Mouse (Mus musculus) right cerebral cortex, postnatal 4 days (tissue): ENCODE results near the gene Tspan5.

ENCODE experiments used
- DNase-seq: peaks from one replicate; pipeline ENCODE4 v3.0.0-alpha.2; 2022

Gene Tspan5

GRCm38 (mm10) chr3:138881725-138882347 is 139.8 kb downstream of the Tspan5 start:
- DNase-seq: no peak

DNA sequence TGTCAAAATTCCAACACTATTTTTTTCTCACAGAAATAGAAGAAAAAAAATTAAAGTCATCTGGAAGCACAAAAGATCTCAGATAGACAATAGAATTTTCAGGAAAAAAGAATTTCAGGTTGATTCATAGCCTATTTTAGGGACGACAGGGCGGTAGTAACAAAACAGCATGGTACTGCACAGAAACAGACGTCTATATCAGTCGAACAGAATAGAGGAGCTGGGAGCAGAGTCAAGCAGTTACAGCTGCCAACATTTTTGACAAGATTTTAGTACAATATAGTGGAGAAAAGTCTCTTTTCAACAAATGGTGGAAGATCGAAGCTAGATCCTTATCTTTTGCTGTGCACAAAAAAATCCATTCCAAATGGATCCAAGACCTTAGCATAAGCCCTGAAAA is 144.1 kb downstream of the Tspan5 start:
- DNase-seq: no peak

GRCm38 (mm10) chr3:138889214-138889613 is 147.2 kb downstream of the Tspan5 start:
- DNase-seq: no peak

- no peak for DNase-seq
These were observed 147.8 kb downstream of the Tspan5 start for GRCm38 (mm10) chr3:138889769-138890295.

DNA sequence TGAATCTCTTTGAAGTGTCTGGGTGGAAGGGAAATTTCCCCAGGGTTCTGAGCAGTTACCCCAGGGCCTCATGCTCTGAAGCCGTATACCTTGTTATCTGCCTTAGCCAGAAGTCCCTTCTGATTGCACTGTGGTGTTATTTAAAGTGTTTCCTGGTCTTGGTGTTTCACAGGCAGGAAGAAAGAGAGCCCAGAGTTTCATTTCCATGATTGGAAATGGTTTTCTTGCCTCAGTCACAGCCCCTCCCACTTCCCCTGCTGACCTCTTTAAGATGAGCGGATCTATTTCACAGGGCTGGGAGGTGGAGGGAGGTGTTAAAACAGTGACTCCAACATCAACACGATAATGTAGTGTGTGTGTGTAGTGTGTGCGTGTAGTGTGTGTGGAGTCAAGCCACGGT is 151.5 kb downstream of the Tspan5 start:
- no peak for DNase-seq

DNA sequence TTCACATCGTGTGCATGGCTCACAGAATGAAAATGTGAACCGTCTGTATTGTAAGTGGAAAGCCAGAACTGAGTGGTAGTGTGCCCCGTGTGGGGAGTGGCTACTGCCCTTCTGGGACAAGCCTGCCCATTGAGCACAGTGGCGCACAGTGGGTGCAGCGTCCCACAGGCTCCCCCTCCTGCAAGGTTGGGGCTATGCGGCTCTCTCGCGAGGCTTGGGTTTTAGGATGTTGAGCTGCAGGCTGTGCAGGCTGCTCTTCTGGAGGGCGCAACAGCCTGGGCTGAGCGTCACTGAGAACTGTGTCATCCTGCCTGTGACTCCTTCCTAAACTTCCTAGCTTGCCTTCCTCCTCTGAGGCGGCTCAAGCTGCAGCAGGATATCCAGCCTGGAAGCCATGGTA is 155.5 kb downstream of the Tspan5 start:
- no peak for DNase-seq

DNA sequence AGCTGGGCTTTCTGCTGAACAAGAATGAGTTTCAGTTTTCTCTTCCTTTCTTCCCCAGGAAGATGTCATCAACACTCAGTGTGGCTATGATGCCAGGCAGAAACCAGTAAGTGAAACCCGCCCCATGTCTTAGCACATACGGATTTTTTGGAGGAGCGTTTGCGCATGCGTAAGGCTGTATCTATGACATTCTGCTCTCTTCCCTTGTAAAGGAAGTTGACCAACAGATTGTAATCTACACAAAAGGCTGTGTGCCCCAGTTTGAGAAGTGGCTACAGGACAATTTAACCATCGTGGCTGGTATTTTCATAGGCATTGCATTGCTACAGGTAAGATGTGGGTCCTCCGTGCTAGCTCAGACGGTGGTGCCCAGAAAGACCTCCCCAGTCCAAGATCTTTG is 156.1 kb downstream of the Tspan5 start:
- no peak for DNase-seq

DNA sequence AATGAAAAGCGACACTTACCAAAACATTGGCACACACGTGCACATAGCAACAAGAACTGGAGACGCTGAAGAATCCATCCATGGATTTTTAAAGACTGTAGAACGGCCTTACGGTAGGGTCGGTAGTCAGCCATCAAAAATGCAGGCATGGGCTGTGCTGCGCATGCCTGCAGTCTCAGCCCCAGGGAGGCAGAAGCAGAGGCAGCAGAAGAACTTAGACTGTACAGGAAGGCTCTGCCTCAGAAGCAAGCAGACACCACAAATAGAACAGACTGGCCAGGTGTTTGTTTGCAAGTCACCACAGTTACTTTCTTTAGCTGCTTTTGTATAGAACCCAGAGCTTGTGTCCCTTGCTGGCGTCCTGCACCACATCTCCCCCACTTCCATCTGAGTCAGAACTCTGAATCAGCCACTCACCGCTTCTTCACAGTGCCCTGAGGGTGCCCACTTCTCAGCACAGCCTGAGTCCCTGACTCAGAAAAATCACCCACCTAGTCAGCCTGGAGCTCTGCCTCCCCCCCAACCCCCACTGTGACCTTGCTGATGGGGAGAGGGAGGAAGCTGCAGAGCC is 158.7 kb downstream of the Tspan5 start:
- DNase-seq: no peak

DNA sequence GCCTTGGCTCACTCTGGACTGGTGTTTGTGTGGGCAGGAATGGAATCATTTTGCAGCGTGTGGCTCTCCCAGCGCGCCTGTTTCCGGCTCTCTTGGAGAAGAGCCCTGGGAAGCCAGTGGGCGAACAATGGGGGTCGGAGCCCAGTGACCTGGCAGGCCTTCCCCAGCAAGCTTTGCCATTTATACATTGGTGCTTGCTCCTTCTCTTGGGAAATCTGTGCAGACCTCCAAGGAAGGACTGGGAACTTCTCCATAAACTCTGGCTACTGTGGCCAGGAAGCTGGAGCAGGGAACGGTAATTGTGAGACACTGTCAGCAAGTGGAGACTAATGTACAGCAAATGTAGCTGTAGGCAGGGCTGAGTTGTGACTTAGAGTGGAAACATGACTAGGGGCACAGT is 163.7 kb downstream of the Tspan5 start:
- DNase-seq: no peak

DNA sequence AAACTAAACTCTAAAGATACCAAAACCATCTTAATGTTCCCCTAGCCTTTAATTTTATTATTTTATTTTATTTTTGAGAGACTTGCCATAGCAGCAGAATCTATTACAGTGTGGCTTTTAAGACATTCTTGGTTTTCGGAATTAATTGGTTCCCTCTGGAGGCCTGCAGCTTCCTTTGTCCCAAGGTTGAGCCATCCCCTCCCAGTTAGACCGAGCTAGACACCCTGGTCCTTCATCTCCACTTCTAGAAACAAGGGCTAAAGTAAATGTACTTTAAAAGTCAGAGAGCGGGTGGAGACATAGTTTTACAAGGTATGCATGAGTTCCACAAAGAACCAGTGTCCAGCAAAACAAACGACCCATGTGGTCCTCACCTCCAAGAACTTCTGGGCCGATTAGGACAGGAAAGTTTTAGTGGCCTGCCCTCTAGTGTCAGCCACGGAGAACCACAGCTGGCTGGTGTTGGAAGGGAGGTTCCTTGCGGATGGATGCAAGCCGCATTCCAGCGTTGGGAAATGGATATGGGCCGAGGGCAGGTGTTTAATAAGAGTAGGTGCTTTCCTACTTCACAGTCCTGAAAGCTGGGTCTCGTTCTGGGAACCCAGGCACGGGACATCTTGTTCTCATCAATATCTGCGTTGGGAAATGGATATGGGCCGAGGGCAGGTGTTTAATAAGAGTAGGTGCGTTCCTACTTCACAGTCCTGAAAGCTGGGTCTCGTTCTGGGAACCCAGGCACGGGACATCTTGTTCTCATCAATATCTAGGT is 164.3 kb downstream of the Tspan5 start:
- peak; percentile 66 for DNase-seq

- no peak for DNase-seq
These were observed 167.3 kb downstream of the Tspan5 start for GRCm38 (mm10) chr3:138909313-138909712.

DNA sequence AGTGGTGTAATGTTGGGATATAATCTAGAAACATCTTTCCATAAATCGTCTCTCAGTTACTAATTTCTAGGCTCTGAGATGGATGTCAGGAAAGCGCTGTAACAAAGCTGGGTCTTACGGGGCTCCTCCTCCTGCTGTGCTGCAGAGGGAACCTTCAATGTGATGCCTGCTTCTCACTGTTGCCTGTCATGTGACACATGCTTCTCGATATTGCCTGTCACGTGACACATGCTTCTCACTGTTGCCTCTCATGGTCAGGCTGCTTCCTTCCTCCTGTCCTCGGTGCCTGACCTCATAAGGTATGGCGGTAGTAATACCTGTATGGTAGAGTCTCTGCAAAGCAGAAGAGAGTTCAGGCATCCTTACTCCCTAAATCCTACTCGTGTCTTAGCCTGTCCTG is 170.5 kb downstream of the Tspan5 start:
- no peak for DNase-seq

GRCm38 (mm10) chr3:138914626-138915288 is 172.8 kb downstream of the Tspan5 start:
- no peak for DNase-seq

DNA sequence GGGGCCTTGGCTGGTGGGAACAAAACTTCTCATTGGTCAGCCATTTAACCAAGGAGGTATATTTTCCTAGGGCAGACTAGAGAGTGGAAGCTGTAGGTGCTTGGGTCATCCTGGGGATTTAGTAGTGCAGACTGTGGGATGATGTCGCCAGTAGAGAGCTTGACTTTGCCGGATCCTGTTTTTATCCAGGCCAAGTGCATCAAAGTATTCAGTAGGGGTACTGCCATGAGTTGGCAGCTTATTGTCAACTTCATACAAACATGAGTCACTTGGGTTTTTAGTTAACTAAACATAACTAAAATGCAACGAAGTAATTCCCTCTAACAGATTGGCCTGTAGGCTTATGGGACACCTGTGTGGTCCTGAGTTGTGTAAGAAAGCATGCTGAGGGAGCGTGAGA is 174.6 kb downstream of the Tspan5 start:
- DNase-seq: no peak

- DNase-seq: no peak
These were observed 175.0 kb downstream of the Tspan5 start for GRCm38 (mm10) chr3:138917016-138917415.

DNA sequence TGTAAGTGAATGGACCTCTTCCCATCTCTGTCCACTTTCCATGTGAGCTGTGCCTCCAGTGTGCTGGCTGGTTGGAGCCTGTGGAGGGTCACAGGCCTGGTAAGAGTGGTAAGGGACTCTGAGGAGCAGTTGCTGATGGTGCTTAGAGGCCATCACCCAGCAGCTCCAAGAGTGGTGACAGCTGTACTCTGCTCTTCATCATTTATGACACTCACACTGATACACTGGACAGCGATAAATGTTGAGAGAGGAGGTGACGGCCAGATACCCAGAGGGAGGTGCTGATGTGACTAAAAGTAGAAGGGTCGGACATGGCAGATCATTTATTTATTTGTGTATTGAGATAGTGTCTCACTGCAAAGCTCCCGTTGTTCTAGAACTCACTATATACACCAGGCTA is 176.2 kb downstream of the Tspan5 start:
- no peak for DNase-seq

- DNase-seq: no peak
These were observed 184.2 kb downstream of the Tspan5 start for GRCm38 (mm10) chr3:138926161-138926560.

GRCm38 (mm10) chr3:138927437-138927836 is 185.4 kb downstream of the Tspan5 start:
- DNase-seq: no peak

DNA sequence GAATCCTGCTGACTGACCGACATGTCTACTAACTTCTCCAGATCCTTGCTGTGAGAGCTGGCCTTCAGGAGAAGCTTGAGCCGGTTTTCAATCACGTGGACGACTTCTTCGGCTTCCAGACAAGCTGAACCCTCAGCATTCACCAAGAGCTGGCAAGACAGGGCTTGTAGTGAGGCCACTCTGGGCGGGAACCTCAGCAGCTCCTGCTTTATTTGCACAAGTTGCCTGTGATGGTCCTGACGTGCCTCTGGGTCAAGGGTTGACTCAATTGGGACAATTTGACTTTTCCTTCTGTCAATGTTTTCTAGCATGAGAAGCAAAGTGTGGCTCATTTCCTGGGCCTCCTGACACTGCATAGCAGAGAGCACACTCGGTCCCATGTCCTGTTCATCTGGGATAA is 194.8 kb downstream of the Tspan5 start:
- no peak for DNase-seq

- DNase-seq: no peak
These were observed 195.2 kb downstream of the Tspan5 start for GRCm38 (mm10) chr3:138937241-138937640.

- DNase-seq: no peak
These were observed 199.6 kb downstream of the Tspan5 start for GRCm38 (mm10) chr3:138941604-138942003.

GRCm38 (mm10) chr3:138945516-138945915 is 203.5 kb downstream of the Tspan5 start:
- DNase-seq: no peak

DNA sequence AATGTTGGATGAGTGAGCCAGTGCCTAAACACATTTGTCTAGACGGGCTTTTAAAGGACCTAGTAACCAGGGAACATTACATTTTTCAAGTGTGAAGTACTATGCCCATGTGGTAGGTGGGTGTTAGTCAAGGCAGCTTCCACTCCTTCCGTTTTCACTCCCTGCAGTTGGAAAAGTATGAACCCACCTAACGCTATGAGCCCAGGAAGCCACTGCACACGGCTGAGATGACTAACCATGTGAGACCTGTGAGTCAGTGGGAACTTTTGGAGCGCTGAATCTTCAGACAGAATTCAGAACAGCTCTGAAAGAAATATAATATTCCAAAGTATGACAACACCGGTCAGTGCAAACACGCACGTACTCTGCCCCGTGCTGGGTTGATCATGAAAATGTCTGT is 207.1 kb downstream of the Tspan5 start:
- no peak for DNase-seq

- no peak for DNase-seq
These were observed 213.2 kb downstream of the Tspan5 start for GRCm38 (mm10) chr3:138955220-138955619.
